Comparison of ENCODE assay signal across 8 mouse cellular contexts in genomic region chr17:12371310-12371925, GRCm38 (mm10). TPM values are rescaled to one million over a fixed set of nuclear protein-coding genes. Genes with fewer than 3 reads are reported as not detected.
DNase-seq lines count a peak whose midpoint lies in the region; ATAC-seq and TF ChIP-seq lines count a peak whose summit lies in the region.

No protein-coding gene starts in this region.

- H3K36me3 ChIP-seq in G1E (replicated peaks): no peaks in the 10 kb centered on the region
- H3K36me3 ChIP-seq in embryonic facial prominence, embryonic 10.5 days (replicated peaks): no peaks in the 10 kb centered on the region
- no peaks in the 10 kb centered on the region for H3K36me3 ChIP-seq in hindbrain, embryonic 11.5 days (ENCODE audit: control insufficient read depth, insufficient read depth, low read length)
- no peaks in the 10 kb centered on the region for H3K36me3 ChIP-seq in liver, postnatal 0 days (replicated peaks; ENCODE audit: insufficient read depth, low read length)

- H3K9ac ChIP-seq in hindbrain, embryonic 11.5 days (ENCODE audit: low read depth, low read length): no peak overlapping the region
- no peak overlapping the region for H3K9ac ChIP-seq in liver, postnatal 0 days (replicated peaks)

- DNase-seq in embryo, embryonic 10.5 days (ENCODE audit: low spot score): peak; percentile 67
- DNase-seq in embryo, embryonic 10 days (ENCODE audit: low spot score): no peak
- DNase-seq in G1E (ENCODE audit: low spot score): peak; percentile 12
- DNase-seq in embryonic facial prominence, embryonic 10.5 days (ENCODE audit: low spot score): peak; percentile 42
- DNase-seq in hindbrain, embryonic 11.5 days (ENCODE audit: low spot score): peak; percentile 60
- peak; percentile 58 for DNase-seq in liver, postnatal 0 days
- DNase-seq in retina, postnatal 1 day: peak; percentile 76
- no peak for DNase-seq in left cerebral cortex, postnatal 14 days (ENCODE audit: low spot score in 2 of 2)

- intact Hi-C loops in left cerebral cortex, postnatal 14 days (cut with DNase I): no loop called here

- peaks cover 50% of the 10 kb centered on the region for H3K27me3 ChIP-seq in G1E (ENCODE audit: insufficient read depth, low read length)
- H3K27me3 ChIP-seq in embryonic facial prominence, embryonic 10.5 days (replicated peaks; ENCODE audit: low read depth, poor library complexity, severe bottlenecking): no peaks in the 10 kb centered on the region
- no peaks in the 10 kb centered on the region for H3K27me3 ChIP-seq in hindbrain, embryonic 11.5 days (ENCODE audit: control insufficient read depth, insufficient read depth, low read length)
- H3K27me3 ChIP-seq in liver, postnatal 0 days (ENCODE audit: insufficient read depth, low read length): no peaks in the 10 kb centered on the region

- no peak for TF ChIP-seq CTCF in G1E (IDR thresholded peaks at IDR 0.05; ENCODE audit: low read depth, low read length)
- TF ChIP-seq CTCF in liver, postnatal 0 days (IDR thresholded peaks at IDR 0.05; ENCODE audit: low read depth): peak; percentile 66

- no peak for TF ChIP-seq EP300 in liver, postnatal 0 days (IDR thresholded peaks at IDR 0.05; ENCODE audit: low read depth)

- peaks cover 32% of the 10 kb centered on the region for H3K4me1 ChIP-seq in G1E (ENCODE audit: insufficient read depth, low read depth, low read length)
- H3K4me1 ChIP-seq in embryonic facial prominence, embryonic 10.5 days: peaks cover 15% of the 10 kb centered on the region
- H3K4me1 ChIP-seq in hindbrain, embryonic 11.5 days (replicated peaks; ENCODE audit: control insufficient read depth, insufficient read depth, low read length): no peaks in the 10 kb centered on the region
- H3K4me1 ChIP-seq in liver, postnatal 0 days (ENCODE audit: insufficient read depth): peaks cover 7% of the 10 kb centered on the region

- ATAC-seq in G1E (ENCODE audit: extremely low read depth, insufficient number of reproducible peaks, low FRiP score, poor library complexity, severe bottlenecking): no peak
- ATAC-seq in hindbrain, embryonic 11.5 days (ENCODE audit: low FRiP score): no peak
- no peak for ATAC-seq in liver, postnatal 0 days

- no peak overlapping the region; the same call in 1 of the 2 replicates for H3K4me3 ChIP-seq in G1E (ENCODE audit: low read depth, low read length)
- 0 out of 2 replicates have a peak overlapping the region, but pooled peaks have one; percentile 11 for H3K4me3 ChIP-seq in embryonic facial prominence, embryonic 10.5 days
- H3K4me3 ChIP-seq in hindbrain, embryonic 11.5 days (ENCODE audit: low read depth, low read length): no peak overlapping the region
- H3K4me3 ChIP-seq in liver, postnatal 0 days (ENCODE audit: low read depth, low read length): peak overlapping the region; percentile 18; the same call in 1 of the 2 replicates

- no peak overlapping the region; the same call in 1 of the 2 replicates for H3K27ac ChIP-seq in embryonic facial prominence, embryonic 10.5 days (replicated peaks)
- no peak overlapping the region for H3K27ac ChIP-seq in hindbrain, embryonic 11.5 days (ENCODE audit: low read depth, low read length)
- H3K27ac ChIP-seq in liver, postnatal 0 days (ENCODE audit: low read depth): no peak overlapping the region

- H3K9me3 ChIP-seq in G1E (replicated peaks): no peaks in the 10 kb centered on the region
- H3K9me3 ChIP-seq in embryonic facial prominence, embryonic 10.5 days: no peaks in the 10 kb centered on the region
- H3K9me3 ChIP-seq in hindbrain, embryonic 11.5 days (ENCODE audit: control insufficient read depth, low read length): no peaks in the 10 kb centered on the region
- H3K9me3 ChIP-seq in liver, postnatal 0 days (ENCODE audit: low read length): no peaks in the 10 kb centered on the region

- WGBS in embryonic facial prominence, embryonic 10.5 days: 39% methylated on average over 10 of the region's 10 CpGs
- 37% methylated on average over 10 of the region's 10 CpGs for WGBS in hindbrain, embryonic 11.5 days
- WGBS in liver, postnatal 0 days (ENCODE audit: insufficient replicate concordance): 15% methylated on average over 10 of the region's 10 CpGs

- no peak overlapping the region for H3K4me2 ChIP-seq in hindbrain, embryonic 11.5 days (replicated peaks; ENCODE audit: low read depth, low read length)
- H3K4me2 ChIP-seq in liver, postnatal 0 days (ENCODE audit: low read depth, low read length): peak overlapping the region; percentile 61

RNA-seq across cellular contexts. Expression of gene Plg, which starts 7.0 kb away (rescaled TPM):
- not detected in 2 replicates for total RNA-seq in G1E (2014; fragmentation: Nextera tagmentation)
- 0.06 TPM in 1 of 2 replicates, not detected in the other for total RNA-seq in G1E (2017)
- not detected in 2 replicates for polyA plus RNA-seq in G1E (2012)
- not detected in 2 replicates for polyA plus RNA-seq in embryonic facial prominence, embryonic 10.5 days (2016; fragmentation: Nextera tagmentation; extraction: Ambion mirVana)
- polyA plus RNA-seq in hindbrain, embryonic 11.5 days (2014; fragmentation: Nextera tagmentation; extraction: Ambion mirVana): not detected in 2 replicates
- 1,130 and 1,170 TPM in 2 replicates for polyA plus RNA-seq in liver, postnatal 0 days (2015; fragmentation: Nextera tagmentation; extraction: Ambion mirVana)
- total RNA-seq in left cerebral cortex, postnatal 14 days (2021): not detected

RNA-seq across cellular contexts. Expression of gene Map3k4, which starts 52.8 kb away (rescaled TPM):
- total RNA-seq in G1E (2014; fragmentation: Nextera tagmentation): 27.5 and 28.7 TPM in 2 replicates
- total RNA-seq in G1E (2017): 26.8 and 30.6 TPM in 2 replicates
- polyA plus RNA-seq in G1E (2012): 40.3 and 55.8 TPM in 2 replicates
- polyA plus RNA-seq in embryonic facial prominence, embryonic 10.5 days (2016; fragmentation: Nextera tagmentation; extraction: Ambion mirVana): 49.1 and 51.4 TPM in 2 replicates
- 45.8 and 62.3 TPM in 2 replicates for polyA plus RNA-seq in hindbrain, embryonic 11.5 days (2014; fragmentation: Nextera tagmentation; extraction: Ambion mirVana)
- polyA plus RNA-seq in liver, postnatal 0 days (2015; fragmentation: Nextera tagmentation; extraction: Ambion mirVana): 9.8 and 13.0 TPM in 2 replicates
- 10 to 100 TPM; 36.1 to 39.2 TPM for total RNA-seq in left cerebral cortex, postnatal 14 days (2021)

Comparison
In these comparisons a context has a peak if more than half of its experiments do, and no peak if none do; other contexts are left out.
1. DNase-seq: peak in embryo, embryonic 10.5 days (single experiment), G1E (single experiment), embryonic facial prominence, embryonic 10.5 days (single experiment), hindbrain, embryonic 11.5 days (single experiment), liver, postnatal 0 days (single experiment) and retina, postnatal 1 day (single experiment); none in embryo, embryonic 10 days (single experiment) and left cerebral cortex, postnatal 14 days (0 of 2).
2. H3K4me3 ChIP-seq: peak in embryonic facial prominence, embryonic 10.5 days (single experiment) and liver, postnatal 0 days (single experiment); none in G1E (single experiment) and hindbrain, embryonic 11.5 days (single experiment).
3. RNA of gene Plg, which starts 7.0 kb away (polyA plus RNA-seq): 1,130 to 1,170 TPM in liver, postnatal 0 days; not detected in hindbrain, embryonic 11.5 days, not detected in G1E and not detected in embryonic facial prominence, embryonic 10.5 days; every median in the first group is over 1,000 times any median in the second.